Mouse (Mus musculus): ENCODE measurements around the gene Cdk19. TPM values are rescaled to one million over a fixed set of nuclear protein-coding genes. Genes with fewer than 3 reads are reported as not detected.

The Cdk19 gene
- total RNA-seq, 2 experiments from 2014 or later, result 47.1 to 47.5 TPM

DNA sequence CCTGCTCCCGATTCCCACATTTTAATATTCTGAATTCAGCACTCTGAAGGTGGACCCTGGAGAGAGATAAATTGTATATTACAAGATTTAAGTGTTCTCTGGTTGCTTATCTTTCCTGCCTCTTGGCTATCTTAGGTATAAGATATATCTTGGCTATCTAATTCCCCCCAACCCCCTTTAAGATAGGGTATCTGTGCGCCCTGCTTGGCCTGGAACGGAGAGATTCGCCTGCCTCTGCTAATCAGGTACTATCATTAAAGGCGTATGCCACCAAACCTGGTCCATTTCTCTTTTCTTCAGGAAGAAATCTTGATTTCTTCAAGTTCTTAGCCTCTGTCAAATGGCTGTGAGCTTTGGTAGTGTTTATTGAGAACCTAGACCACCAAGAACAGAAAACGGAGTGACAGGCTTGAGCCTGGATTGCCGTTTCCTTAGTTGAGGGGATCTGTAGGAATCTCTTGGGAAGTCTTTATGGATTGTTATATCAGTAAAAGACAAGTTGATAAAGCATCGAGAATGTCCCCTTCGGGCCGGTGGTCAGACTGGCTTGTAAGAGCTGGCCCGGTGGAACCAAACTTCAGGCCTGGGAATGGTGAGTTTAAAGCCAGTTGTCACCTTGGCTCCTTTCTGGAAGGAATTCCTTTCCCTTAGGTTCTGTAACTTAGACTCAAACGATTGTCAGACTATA, 11.0 kb downstream of the Cdk19 start:
- no peak for DNase-seq (ENCODE audit: extremely low spot score in 1 of 2, low spot score in 2 of 2)
- intact Hi-C loops (cut with DNase I), result no loop called here
- no peak for TF ChIP-seq CTCF (IDR thresholded peaks at IDR 0.05)
- H3K27ac ChIP-seq, result peak overlapping the region; percentile 92
- peak overlapping the region; percentile 100 for H3K4me3 ChIP-seq

DNA sequence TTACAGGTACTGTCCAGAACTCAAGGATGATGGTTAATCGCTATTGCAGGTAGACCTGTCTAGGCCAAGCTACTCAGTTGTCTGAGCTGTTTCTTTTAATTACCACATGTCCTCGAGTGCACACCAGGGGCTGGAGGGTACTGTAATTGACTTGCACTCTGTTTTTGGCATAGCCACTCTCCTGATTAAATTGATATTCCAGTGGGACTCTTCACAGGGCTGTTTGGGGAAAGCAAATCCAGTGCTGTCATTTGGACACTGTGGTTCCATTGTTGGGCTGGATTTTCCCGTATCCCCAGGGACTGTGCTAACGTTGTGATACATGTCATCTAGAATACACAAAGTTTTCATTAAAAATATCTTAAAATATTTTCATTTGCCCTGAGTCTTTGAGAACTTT, 11.8 kb downstream of the Cdk19 start:
- DNase-seq (ENCODE audit: extremely low spot score in 1 of 2, low spot score in 2 of 2), result no peak
- peak overlapping the region; percentile 100 for H3K4me3 ChIP-seq
- no peak for TF ChIP-seq CTCF (IDR thresholded peaks at IDR 0.05)
- intact Hi-C loops (cut with DNase I), result no loop called here
- peak overlapping the region; percentile 28; the same call in 1 of the 2 replicates for H3K27ac ChIP-seq

DNA sequence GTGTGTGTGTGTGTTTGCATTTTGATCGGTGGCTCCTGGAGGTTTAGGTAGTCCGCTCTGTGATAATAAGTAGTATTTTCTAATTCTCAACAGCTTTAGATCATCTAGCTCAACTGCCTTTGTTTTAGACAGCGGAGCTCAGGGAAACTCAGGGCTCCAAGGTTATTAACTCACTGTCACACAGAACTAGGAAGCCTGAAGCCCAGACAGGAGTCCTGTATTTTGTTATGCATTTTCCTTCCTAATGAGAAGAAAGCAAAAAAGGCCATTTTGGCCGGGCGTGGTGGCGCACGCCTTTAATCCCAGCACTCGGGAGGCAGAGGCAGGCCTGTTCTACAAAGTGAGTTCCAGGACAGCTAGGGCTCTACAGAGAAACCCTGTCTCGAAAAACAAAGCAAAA, 14.7 kb downstream of the Cdk19 start:
- intact Hi-C loops (cut with DNase I), result no loop called here
- no peak for TF ChIP-seq CTCF (IDR thresholded peaks at IDR 0.05)
- Histone ChIP-seq H3K27ac (no peak overlapping the region; the same call in 1 of the 2 replicates), H3K4me3 (no peak overlapping the region)
- DNase-seq (ENCODE audit: extremely low spot score in 1 of 2, low spot score in 2 of 2), result no peak

DNA sequence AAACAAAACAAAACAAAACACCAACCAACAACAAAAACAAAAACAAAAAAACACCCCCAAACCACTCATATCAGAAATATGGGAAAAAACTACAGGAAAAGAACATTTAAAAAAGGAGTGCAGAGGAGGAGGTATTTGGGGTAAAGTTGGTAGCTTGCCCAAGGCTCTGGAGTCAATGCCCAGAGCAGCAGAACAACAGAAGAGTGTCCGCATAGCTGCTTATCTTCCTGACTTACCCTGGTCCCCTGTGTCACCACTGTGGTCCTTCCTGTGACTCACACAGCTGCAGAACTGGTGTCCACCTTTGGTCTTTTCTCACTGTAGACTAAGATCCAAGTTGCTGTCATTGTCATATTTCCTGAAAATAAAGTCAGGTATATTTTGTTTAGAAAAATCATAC, 15.2 kb downstream of the Cdk19 start:
- Histone ChIP-seq H3K27ac (no peak overlapping the region), H3K4me3 (no peak overlapping the region)
- TF ChIP-seq CTCF (IDR thresholded peaks at IDR 0.05), result no peak
- intact Hi-C loops (cut with DNase I), result no loop called here
- DNase-seq (ENCODE audit: extremely low spot score in 1 of 2, low spot score in 2 of 2), result no peak

DNA sequence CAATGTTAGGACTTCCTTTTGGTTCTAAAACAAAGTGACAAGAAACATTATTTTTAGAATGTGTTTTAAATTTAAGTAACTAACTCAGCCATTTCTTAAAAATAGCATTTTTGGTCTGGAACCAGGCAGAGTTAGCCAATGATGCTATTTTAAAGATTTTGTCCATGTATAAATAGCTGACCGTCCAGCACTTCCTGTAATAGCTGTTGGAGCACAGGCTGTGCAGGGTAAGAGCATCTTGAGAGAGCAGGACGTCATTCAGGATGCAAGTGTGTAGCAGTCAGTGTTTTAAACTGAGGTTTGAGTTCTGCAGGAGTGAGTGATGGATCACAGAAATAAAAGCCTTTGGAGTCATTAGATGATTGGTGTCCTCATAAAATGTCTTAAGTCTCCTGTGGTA, 18.8 kb downstream of the Cdk19 start:
- no peak overlapping the region for H3K4me3 ChIP-seq
- no peak for DNase-seq (ENCODE audit: extremely low spot score in 1 of 2, low spot score in 2 of 2)
- TF ChIP-seq CTCF (IDR thresholded peaks at IDR 0.05), result no peak
- intact Hi-C loops (cut with DNase I), result no loop called here
- no peak overlapping the region for H3K27ac ChIP-seq

DNA sequence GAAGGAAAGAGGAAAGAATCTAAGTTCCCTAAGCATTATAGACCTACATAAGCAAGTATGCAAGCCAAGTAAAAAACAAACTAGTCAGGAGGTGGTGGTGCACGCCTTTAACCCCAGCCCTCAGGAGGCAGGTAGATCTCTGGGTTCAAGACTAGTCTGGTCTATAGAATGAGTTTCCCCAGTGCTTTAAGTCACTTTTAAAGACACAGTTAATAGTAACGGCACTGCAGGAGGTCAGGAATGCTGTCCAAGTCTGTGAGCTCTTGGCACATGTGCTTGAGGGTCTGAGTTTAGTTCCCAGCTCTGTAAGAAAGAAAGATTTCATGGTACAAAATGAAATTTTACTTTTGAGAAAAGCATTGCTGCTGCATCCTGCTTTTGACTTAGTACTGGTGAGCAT, 19.8 kb downstream of the Cdk19 start:
- no peak for TF ChIP-seq CTCF (IDR thresholded peaks at IDR 0.05)
- intact Hi-C loops (cut with DNase I), result no loop called here
- H3K27ac ChIP-seq, result no peak overlapping the region
- H3K4me3 ChIP-seq, result no peak overlapping the region
- no peak for DNase-seq (ENCODE audit: extremely low spot score in 1 of 2, low spot score in 2 of 2)

DNA sequence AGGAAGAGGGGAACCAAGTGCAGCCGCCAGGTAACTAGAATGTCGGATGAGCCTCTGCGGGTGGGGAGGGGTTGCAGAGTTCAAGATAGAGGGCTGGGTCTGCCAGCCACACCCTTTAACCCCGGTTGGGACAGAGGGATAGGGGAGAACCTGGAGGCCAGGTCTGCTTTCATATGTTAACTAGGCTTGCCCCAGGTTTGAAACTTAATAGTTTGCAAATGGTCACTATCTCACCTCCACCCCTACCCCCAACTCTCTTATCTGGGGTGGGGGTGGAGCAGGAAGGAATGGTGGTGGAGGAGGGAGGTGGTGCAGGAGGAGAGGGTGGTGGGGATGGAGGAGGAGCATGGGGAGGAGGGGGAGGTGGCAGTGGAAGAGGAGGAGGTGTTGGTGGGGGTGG, 23.6 kb downstream of the Cdk19 start:
- Histone ChIP-seq H3K27ac (no peak overlapping the region), H3K4me3 (no peak overlapping the region)
- DNase-seq (ENCODE audit: extremely low spot score in 1 of 2, low spot score in 2 of 2), result no peak
- intact Hi-C loops (cut with DNase I), result no loop called here
- TF ChIP-seq CTCF (IDR thresholded peaks at IDR 0.05), result no peak

DNA sequence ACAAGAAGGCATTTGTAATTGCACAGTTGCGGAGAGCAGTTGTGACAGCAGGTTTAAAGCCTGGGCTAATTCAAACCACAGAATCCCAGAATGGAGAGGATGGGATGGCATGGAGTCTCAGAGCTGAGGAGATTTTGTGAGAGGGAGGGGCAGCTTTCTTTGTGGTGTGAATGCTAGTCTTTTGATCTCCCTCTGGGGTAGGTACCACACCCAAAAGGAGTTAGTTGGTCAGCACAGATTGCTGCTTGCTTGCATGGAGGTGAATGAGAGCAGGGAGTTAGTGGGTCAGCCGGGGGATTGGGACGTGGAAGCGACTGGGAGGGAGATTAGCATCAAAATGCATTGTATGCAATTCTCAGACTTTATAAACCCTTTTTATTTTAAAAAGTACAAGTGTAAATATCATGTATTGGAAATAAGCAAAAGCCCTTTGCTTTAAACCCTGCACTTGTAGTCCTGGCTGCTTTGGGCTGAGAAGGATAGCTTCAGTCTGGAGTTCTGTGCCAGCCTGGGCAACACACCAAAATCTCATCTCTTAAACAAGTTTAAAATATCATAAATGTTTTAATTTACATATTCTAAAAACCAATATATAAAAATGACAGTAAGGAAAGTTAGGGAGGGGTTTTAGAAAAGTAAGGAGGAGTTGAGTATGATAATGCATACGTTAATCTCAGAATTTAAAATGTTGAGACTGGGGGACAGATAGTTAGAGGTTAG, 25.4 kb downstream of the Cdk19 start:
- H3K4me3 ChIP-seq, result no peak overlapping the region
- DNase-seq (ENCODE audit: extremely low spot score in 1 of 2, low spot score in 2 of 2), result no peak
- no peak overlapping the region for H3K27ac ChIP-seq
- no peak for TF ChIP-seq CTCF (IDR thresholded peaks at IDR 0.05)
- intact Hi-C loops (cut with DNase I), result no loop called here

DNA sequence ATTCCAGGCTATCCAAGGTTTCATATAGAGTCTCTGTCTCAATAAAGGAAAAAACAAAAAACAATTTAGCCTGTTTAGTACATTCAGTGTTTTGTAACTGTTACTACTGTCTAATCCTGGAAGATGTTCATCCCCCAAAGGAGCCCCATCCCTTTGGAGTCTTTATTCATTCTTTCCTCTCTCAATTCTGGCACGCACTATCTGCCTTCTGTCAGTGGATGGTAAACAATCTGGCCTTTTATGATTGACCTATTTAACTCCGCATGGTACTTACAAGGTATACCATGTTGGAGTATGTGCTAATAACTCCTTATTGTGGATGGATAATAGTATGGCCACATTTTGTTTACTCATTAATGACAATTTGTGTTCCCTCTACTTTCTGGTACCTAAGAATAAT, 26.6 kb downstream of the Cdk19 start:
- no peak for DNase-seq (ENCODE audit: extremely low spot score in 1 of 2, low spot score in 2 of 2)
- intact Hi-C loops (cut with DNase I), result no loop called here
- Histone ChIP-seq H3K27ac (no peak overlapping the region), H3K4me3 (no peak overlapping the region)
- no peak for TF ChIP-seq CTCF (IDR thresholded peaks at IDR 0.05)

DNA sequence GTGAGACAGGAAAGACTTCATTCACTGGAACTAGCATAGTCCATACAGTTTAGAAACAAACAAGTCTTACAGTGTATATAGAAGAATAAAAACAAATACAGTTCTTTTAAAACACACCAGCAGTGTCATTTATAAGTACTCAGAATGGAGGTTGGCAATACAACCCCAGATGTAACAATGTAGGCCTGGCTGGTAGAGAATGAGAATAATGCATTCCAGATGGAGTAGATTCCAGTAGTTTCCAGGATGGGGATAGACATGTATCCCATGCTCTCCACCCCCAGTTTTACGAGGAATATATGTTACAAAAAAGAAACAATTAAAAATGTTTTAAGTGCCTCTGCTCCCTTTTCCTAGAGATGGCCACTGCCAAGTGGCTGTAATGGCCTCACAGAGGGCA, 29.2 kb downstream of the Cdk19 start:
- TF ChIP-seq CTCF (IDR thresholded peaks at IDR 0.05), result no peak
- DNase-seq (ENCODE audit: extremely low spot score in 1 of 2, low spot score in 2 of 2), result no peak
- intact Hi-C loops (cut with DNase I), result no loop called here
- no peak overlapping the region for H3K4me3 ChIP-seq
- no peak overlapping the region for H3K27ac ChIP-seq

DNA sequence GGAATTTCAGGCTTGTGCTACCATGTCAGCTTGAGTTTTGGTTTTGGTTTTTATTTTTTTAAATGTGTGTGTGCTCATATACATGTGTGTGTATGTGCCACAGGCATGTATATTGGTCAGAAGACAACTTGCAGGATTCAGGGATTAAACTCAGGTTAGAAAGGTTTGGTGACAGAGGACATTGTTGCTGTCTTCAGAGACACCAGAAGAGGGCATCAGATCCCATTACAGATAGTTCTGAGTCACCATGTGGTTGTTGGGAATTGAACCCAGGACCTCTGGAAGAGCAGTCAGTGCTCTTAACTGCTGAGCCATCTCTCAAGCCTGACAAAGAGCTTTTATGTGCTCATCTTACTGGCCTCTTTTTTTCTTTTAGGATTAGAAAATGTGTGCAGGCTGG, 30.8 kb downstream of the Cdk19 start:
- Histone ChIP-seq H3K4me3 (no peak overlapping the region), H3K27ac (no peak overlapping the region)
- no peak for DNase-seq (ENCODE audit: extremely low spot score in 1 of 2, low spot score in 2 of 2)
- intact Hi-C loops (cut with DNase I), result loop anchor here (5.0 to 10.0 kb wide), 2 partner anchors 77 to 155 kb away; no protein-coding TSS in a partner anchor
- peak; percentile 42 for TF ChIP-seq CTCF (IDR thresholded peaks at IDR 0.05)

DNA sequence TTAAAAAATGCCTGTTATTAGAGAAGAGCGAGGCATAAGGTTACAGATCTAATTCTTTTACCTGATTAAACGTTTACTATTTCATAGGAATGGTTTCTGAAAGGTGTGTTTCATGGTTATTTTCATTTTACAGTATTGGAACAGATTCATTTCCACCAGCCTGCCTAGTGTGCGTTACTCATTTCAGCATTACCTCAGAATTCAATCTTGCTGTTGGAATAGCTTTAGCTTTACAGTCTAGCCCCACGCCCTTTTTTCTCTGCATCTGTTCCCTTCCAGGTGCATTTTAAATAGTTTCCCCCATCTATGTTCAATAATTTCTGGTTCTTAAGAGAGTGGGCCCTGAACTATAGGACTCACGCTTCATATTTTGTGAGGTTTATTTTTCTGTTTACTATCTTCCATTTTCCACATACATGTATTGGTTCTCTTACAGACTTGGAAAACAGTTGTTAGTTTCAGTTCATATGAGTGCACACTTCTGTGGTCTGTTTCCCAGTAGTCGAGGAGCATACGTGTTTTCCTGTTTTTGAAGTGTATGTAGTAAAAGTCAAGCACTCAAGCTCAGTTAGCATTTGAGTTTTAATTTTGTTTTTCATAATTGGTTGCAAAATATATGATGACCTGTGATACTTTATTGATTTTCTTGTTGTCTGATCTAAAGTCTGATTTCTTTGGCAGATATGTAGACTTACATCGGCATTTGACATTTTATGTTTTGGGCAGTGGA, 32.0 kb downstream of the Cdk19 start:
- Histone ChIP-seq H3K4me3 (no peak overlapping the region), H3K27ac (peak overlapping the region; percentile 67)
- TF ChIP-seq CTCF (IDR thresholded peaks at IDR 0.05), result no peak
- DNase-seq (ENCODE audit: extremely low spot score in 1 of 2, low spot score in 2 of 2), result no peak
- intact Hi-C loops (cut with DNase I), result loop anchor here (5.0 to 10.0 kb wide), 2 partner anchors 76 to 153 kb away; no protein-coding TSS in a partner anchor

Measured in left cerebral cortex, adult 2 months (tissue).